Mouse (Mus musculus) heart, postnatal 0 days (tissue): ENCODE data around the gene Ica1. TPM values are rescaled to one million over a fixed set of nuclear protein-coding genes. Genes with fewer than 3 reads are reported as not detected.
A peak's percentile ranks its signal among the peaks of the same experiment; 100 is the strongest.

ENCODE experiments used
- ATAC-seq: fragments of 200-750 bp; cut with Nextera tagmentation; 2 replicates; pipeline ENCODE4 v1.8.0; 2017; ENCODE audit warnings: low read depth, moderate number of reproducible peaks, moderate library complexity; ENCODE audit not compliant: insufficient read depth
- DNase-seq: peaks from one replicate; pipeline ENCODE4 v3.0.0-alpha.2; 2016; ENCODE audit warnings: low spot score
- H3K27ac ChIP-seq: fragments of 300-500 bp; sonication (generic); 2 replicates; pipeline ENCODE4 v1.5.1; 2014; ENCODE audit warnings: low read depth, mild to moderate bottlenecking
- H3K27me3 ChIP-seq: fragments of 300-500 bp; sonication (generic); 2 replicates; pipeline ENCODE4 v1.6.1; 2014; ENCODE audit warnings: low read length, mixed read lengths; ENCODE audit not compliant: control insufficient read depth, insufficient read depth
- H3K36me3 ChIP-seq: fragments of 300-500 bp; sonication (generic); replicated peaks from 2 replicates; pipeline ENCODE4 v1.6.1; 2014; ENCODE audit warnings: low read length, mixed read lengths; ENCODE audit not compliant: control insufficient read depth, insufficient read depth
- H3K4me1 ChIP-seq: fragments of 300-500 bp; sonication (generic); 2 replicates; pipeline ENCODE4 v1.6.1; 2014; ENCODE audit warnings: antibody characterized with exemption; ENCODE audit not compliant: control insufficient read depth, insufficient read depth
- H3K4me2 ChIP-seq: fragments of 300-500 bp; sonication (generic); 2 replicates; pipeline ENCODE4 v1.6.1; 2014; ENCODE audit warnings: low read depth, mild to moderate bottlenecking, low read length, moderate library complexity
- H3K4me3 ChIP-seq: fragments of 300-500 bp; sonication (generic); 2 replicates; pipeline ENCODE4 v1.5.1; 2014; ENCODE audit warnings: low read depth, low read length
- H3K9ac ChIP-seq: fragments of 300-500 bp; sonication (generic); replicated peaks from 2 replicates; pipeline ENCODE4 v1.6.1; 2014; ENCODE audit warnings: low read depth, low read length, mixed read lengths
- H3K9me3 ChIP-seq: fragments of 300-500 bp; sonication (generic); replicated peaks from 2 replicates; pipeline ENCODE4 v1.6.1; 2016; ENCODE audit warnings: low read length; ENCODE audit not compliant: control insufficient read depth
- CTCF ChIP-seq: IDR thresholded peaks from 2 replicates; pipeline ENCODE4 v1.5.1; 2016; ENCODE audit warnings: antibody characterized with exemption, control low read depth, low read depth
- EP300 ChIP-seq: IDR thresholded peaks from 2 replicates; pipeline ENCODE4 v1.6.1; 2016; ENCODE audit warnings: antibody characterized with exemption, low read depth
- WGBS: fragments of 180-500 bp; shearing (Covaris S2); extraction: QIAGEN DNeasy Blood & Tissue Kit; methylation state at CpG from one replicate; pipeline ENCODE4 v1.1.7; 2014; 5-methylcytosine and 5-hydroxymethylcytosine counted together
- polyA plus RNA-seq: library from polyadenylated mRNA; unstranded; fragments of >200 nt; fragmentation: Nextera tagmentation; extraction: Ambion mirVana; gene quantifications from 2 replicates; pipeline ENCODE4 v1.2.1, GENCODE M21; 2015
- total RNA-seq: library from RNA; depleted of rRNA; stranded (reverse); fragments of >200 nt; gene quantifications from 2 replicates; pipeline ENCODE4 v1.2.3, GENCODE M21; 2014; ENCODE audit warnings: low replicate concordance

Gene Ica1
- total and polyA plus RNA-seq, 2 experiments from 2014 or later = 3.6 to 22.2 TPM

DNA sequence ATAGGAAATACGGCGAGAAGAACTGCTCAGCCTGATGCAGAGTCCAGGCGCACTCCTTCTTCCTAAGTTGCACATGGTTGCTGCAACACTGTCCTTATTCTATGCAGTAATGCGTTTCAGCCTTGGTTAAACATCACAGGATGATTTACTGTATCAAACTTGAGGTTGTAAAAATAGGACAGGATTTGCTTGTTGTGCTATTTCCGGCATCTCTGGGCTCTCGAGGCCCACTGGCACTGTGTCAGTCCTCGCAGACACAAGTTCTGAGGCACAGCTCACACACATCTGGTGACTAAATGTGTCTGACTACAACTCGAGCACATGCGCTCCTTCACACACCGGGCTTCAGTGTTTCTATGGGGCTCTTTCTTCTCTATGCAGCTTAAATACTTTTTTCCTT, 94.9 kb downstream of the Ica1 start:
- peaks cover 10% of the 10 kb centered on the region; the same call in 1 of the 2 replicates for H3K4me1 ChIP-seq
- no peak overlapping the region for H3K4me2 ChIP-seq
- no peaks in the 10 kb centered on the region for H3K36me3 ChIP-seq
- H3K4me3 ChIP-seq = no peak overlapping the region
- H3K27ac ChIP-seq = peak overlapping the region; percentile 46
- DNase-seq = no peak
- ATAC-seq = no peak
- TF ChIP-seq CTCF (no peak), EP300 (no peak)
- H3K9ac ChIP-seq = no peak overlapping the region
- H3K9me3 ChIP-seq = no peaks in the 10 kb centered on the region
- H3K27me3 ChIP-seq = no peaks in the 10 kb centered on the region
- WGBS = 48% methylated on average over 10 of the region's 10 CpGs

DNA sequence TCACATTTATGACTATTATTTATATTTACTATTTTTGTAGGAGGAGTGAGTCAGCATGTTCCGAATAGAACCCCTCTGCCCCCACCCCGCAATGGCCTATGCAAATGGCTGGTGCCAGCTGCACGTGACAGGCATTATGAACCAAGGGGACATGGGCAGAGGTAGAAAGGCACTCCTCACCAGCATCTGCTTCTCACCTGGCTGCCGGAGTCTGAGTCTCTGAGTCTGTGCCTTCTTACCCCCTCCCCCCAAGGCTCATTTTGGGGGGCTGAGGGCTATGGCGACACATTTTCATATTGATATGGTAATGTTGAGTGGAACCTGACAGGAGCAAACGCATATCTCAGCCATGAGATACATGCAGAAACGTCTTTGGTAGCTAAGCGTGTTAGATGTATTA, 97.4 kb downstream of the Ica1 start:
- WGBS = 84% methylated on average over 8 of the region's 8 CpGs
- Histone ChIP-seq H3K36me3 (no peaks in the 10 kb centered on the region), H3K27ac (no peak overlapping the region), H3K4me1 (peaks cover 10% of the 10 kb centered on the region; the same call in 1 of the 2 replicates), H3K9me3 (no peaks in the 10 kb centered on the region), H3K4me3 (no peak overlapping the region), H3K27me3 (no peaks in the 10 kb centered on the region), H3K4me2 (no peak overlapping the region), H3K9ac (no peak overlapping the region)
- no peak for TF ChIP-seq CTCF
- ATAC-seq (no peak), DNase-seq (no peak)

DNA sequence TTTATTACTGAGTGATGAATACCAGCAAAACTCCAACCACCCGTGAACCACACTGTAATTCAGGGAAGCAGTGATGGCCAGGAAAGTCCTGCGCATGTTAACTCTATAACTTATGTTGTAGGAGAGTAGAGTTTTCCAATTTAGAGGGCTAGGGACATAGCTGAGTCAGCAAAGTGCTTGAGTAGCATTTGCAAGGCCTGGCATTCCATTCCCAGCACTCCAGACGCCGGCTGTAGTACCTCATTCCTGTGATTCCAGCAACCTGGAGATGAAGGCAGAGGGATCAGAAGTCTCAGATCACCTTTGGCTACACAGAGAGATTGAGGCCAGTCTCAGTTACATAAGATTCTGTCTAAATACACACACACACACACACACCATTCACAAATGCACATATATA, 105.3 kb downstream of the Ica1 start:
- no peak overlapping the region for H3K4me3 ChIP-seq
- ATAC-seq = no peak
- DNase-seq = no peak
- H3K27ac ChIP-seq = no peak overlapping the region
- 70% methylated on average over 4 of the region's 4 CpGs for WGBS
- H3K9ac ChIP-seq = no peak overlapping the region
- H3K36me3 ChIP-seq = 0 out of 2 replicates have a peak, but pooled peaks cover 6% of the 10 kb centered on the region
- TF ChIP-seq CTCF (no peak), EP300 (no peak)
- no peak overlapping the region for H3K4me2 ChIP-seq
- no peaks in the 10 kb centered on the region for H3K4me1 ChIP-seq
- H3K27me3 ChIP-seq = no peaks in the 10 kb centered on the region
- H3K9me3 ChIP-seq = no peaks in the 10 kb centered on the region

DNA sequence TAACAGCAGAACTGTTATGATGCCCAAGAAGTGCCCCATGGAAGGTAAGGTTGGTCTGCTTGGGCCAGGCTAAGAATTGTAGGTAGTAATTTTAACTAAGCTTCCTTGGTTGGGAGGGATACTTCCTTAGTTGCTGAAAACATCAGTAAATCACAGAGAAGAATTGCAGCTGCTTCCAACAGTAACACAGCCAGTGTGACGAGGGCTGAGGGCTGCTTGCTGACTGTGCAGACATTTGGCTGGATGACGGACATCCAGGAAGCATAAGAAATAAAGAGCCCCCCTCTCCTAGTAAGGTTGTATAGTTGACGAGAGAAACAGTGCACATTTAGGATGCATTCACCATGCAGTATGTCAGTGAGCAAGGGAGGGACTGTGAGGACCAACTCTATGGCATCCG, 108.9 kb downstream of the Ica1 start:
- no peaks in the 10 kb centered on the region for H3K4me1 ChIP-seq
- 78% methylated on average over 4 of the region's 4 CpGs for WGBS

DNA sequence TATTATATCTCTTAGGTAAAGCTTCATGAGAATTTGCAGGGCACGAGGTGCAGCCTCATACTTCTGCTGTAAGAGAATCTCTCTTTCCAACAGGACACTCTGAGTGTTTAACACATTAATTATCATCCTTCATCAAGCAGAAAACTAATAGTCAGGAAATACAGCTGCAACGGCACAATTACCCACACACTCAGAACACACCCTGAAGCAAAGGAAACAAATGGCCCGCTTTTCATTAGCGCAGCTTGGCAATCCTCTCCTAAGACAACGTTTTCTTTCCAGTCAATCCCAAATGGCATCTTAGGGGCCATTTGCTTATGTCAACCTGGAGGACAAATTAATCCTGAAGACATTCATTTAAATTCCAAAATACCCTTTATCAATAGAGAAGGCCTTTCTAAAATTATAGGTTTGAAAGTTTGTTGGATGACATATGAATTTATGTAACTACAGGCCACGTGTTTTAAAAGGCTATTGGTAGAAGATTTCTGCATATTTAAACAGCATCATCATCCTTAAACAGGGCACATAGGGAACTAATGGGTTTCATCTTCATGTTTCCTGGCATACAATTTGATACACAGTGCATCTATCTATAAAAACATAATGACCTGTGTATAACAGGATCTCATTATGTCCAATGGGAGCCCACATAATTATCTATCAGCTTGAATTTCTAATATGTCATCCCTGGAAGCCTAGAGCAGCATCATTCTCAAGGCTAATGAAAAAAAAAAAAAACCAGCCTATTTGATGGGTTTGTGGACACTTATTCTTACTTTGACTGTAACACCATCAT, 110.1 kb downstream of the Ica1 start:
- Histone ChIP-seq H3K9me3 (no peaks in the 10 kb centered on the region), H3K4me1 (no peaks in the 10 kb centered on the region), H3K9ac (no peak overlapping the region), H3K36me3 (0 out of 2 replicates have a peak, but pooled peaks cover 6% of the 10 kb centered on the region), H3K27me3 (no peaks in the 10 kb centered on the region), H3K4me2 (no peak overlapping the region), H3K4me3 (no peak overlapping the region), H3K27ac (no peak overlapping the region)
- TF ChIP-seq CTCF = no peak
- no peak for TF ChIP-seq EP300
- no peak for DNase-seq
- no peak for ATAC-seq
- 68% methylated on average over 6 of the region's 6 CpGs for WGBS

More for the DNA sequence above, 108.9 kb downstream of the Ica1 start:
- H3K4me2 ChIP-seq = no peak overlapping the region
- H3K27me3 ChIP-seq = no peaks in the 10 kb centered on the region
- ATAC-seq (no peak), DNase-seq (no peak)
- H3K36me3 ChIP-seq = 0 out of 2 replicates have a peak, but pooled peaks cover 6% of the 10 kb centered on the region
- no peak overlapping the region for H3K4me3 ChIP-seq
- no peak overlapping the region for H3K9ac ChIP-seq
- H3K9me3 ChIP-seq = no peaks in the 10 kb centered on the region
- TF ChIP-seq EP300 = no peak
- TF ChIP-seq CTCF = no peak
- no peak overlapping the region for H3K27ac ChIP-seq
